ENCODE assay signal across 14 mouse cellular contexts in genomic region chr7:71128928-71129327, GRCm38 (mm10).
"Had no signal": no experiment of that assay in that cellular context is flagged by ENCODE, and none has a peak within 500 bp of the region (broad histone marks: within the 10 kb centered on the region; RNA-seq: fewer than 3 reads in every experiment).

No protein-coding gene starts in this region.

- H3K9me3 ChIP-seq: liver, embryonic 13.5 days; megakaryocyte, embryonic 14.5 days; midbrain, embryonic 13.5 days; midbrain, embryonic 15.5 days; neural tube, embryonic 12.5 days had no signal

- H3K4me1 ChIP-seq: liver, embryonic 13.5 days; midbrain, embryonic 13.5 days; midbrain, embryonic 15.5 days; neural tube, embryonic 12.5 days had no signal

- ATAC-seq: midbrain, embryonic 13.5 days; midbrain, embryonic 15.5 days had no signal

- H3K36me3 ChIP-seq: liver, embryonic 13.5 days; midbrain, embryonic 13.5 days; midbrain, embryonic 15.5 days; neural tube, embryonic 12.5 days had no signal

- DNase-seq: liver, embryonic 13.5 days; lung, adult 18-20 months; lung, embryonic 14.5 days; lung, postnatal 10 days; lung, postnatal 36 days; right cerebral cortex, postnatal 14 days; thymus, adult 2 months; thymus, postnatal 25 days had no signal

- H3K9ac ChIP-seq: liver, embryonic 13.5 days; lung, embryonic 14.5 days; midbrain, embryonic 13.5 days; midbrain, embryonic 15.5 days; neural tube, embryonic 12.5 days had no signal

- H3K27ac ChIP-seq: liver, embryonic 13.5 days; macrophage; midbrain, embryonic 13.5 days; midbrain, embryonic 15.5 days; neural tube, embryonic 12.5 days had no signal

- H3K4me2 ChIP-seq: liver, embryonic 13.5 days; lung, embryonic 14.5 days; midbrain, embryonic 11.5 days; midbrain, embryonic 13.5 days; midbrain, embryonic 15.5 days; neural tube, embryonic 12.5 days had no signal

- H3K4me3 ChIP-seq: liver, embryonic 13.5 days; megakaryocyte, embryonic 14.5 days; midbrain, embryonic 13.5 days; midbrain, embryonic 15.5 days; neural tube, embryonic 12.5 days had no signal

- H3K27me3 ChIP-seq: liver, embryonic 13.5 days; megakaryocyte, embryonic 14.5 days; midbrain, embryonic 13.5 days; midbrain, embryonic 15.5 days; neural tube, embryonic 12.5 days had no signal
